Mouse (Mus musculus): ENCODE measurements around the gene Dgkb.

Gene Dgkb

GRCm38 (mm10) chr12:38598096-38598495 is 780.6 kb downstream of the Dgkb start:
- DNase-seq = no peak

- DNase-seq = no peak
Measured at GRCm38 (mm10) chr12:38600165-38600845, 782.8 kb downstream of the Dgkb start.

GRCm38 (mm10) chr12:38608104-38608503 is 790.6 kb downstream of the Dgkb start:
- no peak for DNase-seq

- no peak for DNase-seq
Measured at GRCm38 (mm10) chr12:38668265-38668664, 850.7 kb downstream of the Dgkb start.

Data from cerebellum, adult 11-12 months (tissue).